Mouse (Mus musculus) heart, postnatal 0 days (tissue): Measurements from ENCODE around the gene Bri3. TPM values are rescaled to one million over a fixed set of nuclear protein-coding genes. Genes with fewer than 3 reads are reported as not detected.
A peak's percentile ranks its signal among the peaks of the same experiment; 100 is the strongest.
"Not testable (repeated sequence)": the region's sequence is repeated elsewhere in the genome, so short reads cannot be mapped to it uniquely, and the experiment has no call there.

ENCODE experiments used
- ATAC-seq: fragments of 200-750 bp; cut with Nextera tagmentation; 2 replicates; pipeline ENCODE4 v1.8.0; 2017; ENCODE audit warnings: low read depth, moderate number of reproducible peaks, moderate library complexity; ENCODE audit not compliant: insufficient read depth
- DNase-seq: peaks from one replicate; pipeline ENCODE4 v3.0.0-alpha.2; 2016; ENCODE audit warnings: low spot score
- H3K27ac ChIP-seq: fragments of 300-500 bp; sonication (generic); 2 replicates; pipeline ENCODE4 v1.5.1; 2014; ENCODE audit warnings: low read depth, mild to moderate bottlenecking
- H3K27me3 ChIP-seq: fragments of 300-500 bp; sonication (generic); 2 replicates; pipeline ENCODE4 v1.6.1; 2014; ENCODE audit warnings: low read length, mixed read lengths; ENCODE audit not compliant: control insufficient read depth, insufficient read depth
- H3K36me3 ChIP-seq: fragments of 300-500 bp; sonication (generic); replicated peaks from 2 replicates; pipeline ENCODE4 v1.6.1; 2014; ENCODE audit warnings: low read length, mixed read lengths; ENCODE audit not compliant: control insufficient read depth, insufficient read depth
- H3K4me1 ChIP-seq: fragments of 300-500 bp; sonication (generic); 2 replicates; pipeline ENCODE4 v1.6.1; 2014; ENCODE audit warnings: antibody characterized with exemption; ENCODE audit not compliant: control insufficient read depth, insufficient read depth
- H3K4me2 ChIP-seq: fragments of 300-500 bp; sonication (generic); 2 replicates; pipeline ENCODE4 v1.6.1; 2014; ENCODE audit warnings: low read depth, mild to moderate bottlenecking, low read length, moderate library complexity
- H3K4me3 ChIP-seq: fragments of 300-500 bp; sonication (generic); 2 replicates; pipeline ENCODE4 v1.5.1; 2014; ENCODE audit warnings: low read depth, low read length
- H3K9ac ChIP-seq: fragments of 300-500 bp; sonication (generic); replicated peaks from 2 replicates; pipeline ENCODE4 v1.6.1; 2014; ENCODE audit warnings: low read depth, low read length, mixed read lengths
- H3K9me3 ChIP-seq: fragments of 300-500 bp; sonication (generic); replicated peaks from 2 replicates; pipeline ENCODE4 v1.6.1; 2016; ENCODE audit warnings: low read length; ENCODE audit not compliant: control insufficient read depth
- CTCF ChIP-seq: IDR thresholded peaks from 2 replicates; pipeline ENCODE4 v1.5.1; 2016; ENCODE audit warnings: antibody characterized with exemption, control low read depth, low read depth
- EP300 ChIP-seq: IDR thresholded peaks from 2 replicates; pipeline ENCODE4 v1.6.1; 2016; ENCODE audit warnings: antibody characterized with exemption, low read depth
- WGBS: fragments of 180-500 bp; shearing (Covaris S2); extraction: QIAGEN DNeasy Blood & Tissue Kit; methylation state at CpG from one replicate; pipeline ENCODE4 v1.1.7; 2014; 5-methylcytosine and 5-hydroxymethylcytosine counted together
- polyA plus RNA-seq: library from polyadenylated mRNA; unstranded; fragments of >200 nt; fragmentation: Nextera tagmentation; extraction: Ambion mirVana; gene quantifications from 2 replicates; pipeline ENCODE4 v1.2.1, GENCODE M21; 2015
- total RNA-seq: library from RNA; depleted of rRNA; stranded (reverse); fragments of >200 nt; gene quantifications from 2 replicates; pipeline ENCODE4 v1.2.3, GENCODE M21; 2014; ENCODE audit warnings: low replicate concordance

Gene Bri3
- total and polyA plus RNA-seq, 2 experiments from 2014 or later, result 71.0 to 304 TPM

GRCm38 (mm10) chr5:144322717-144323116 lies 78.5 kb downstream of the Bri3 start:
- no peaks in the 10 kb centered on the region for H3K9me3 ChIP-seq
- TF ChIP-seq EP300 (no peak), CTCF (no peak)
- peaks cover 15% of the 10 kb centered on the region for H3K4me1 ChIP-seq
- no peaks in the 10 kb centered on the region for H3K36me3 ChIP-seq
- H3K4me2 ChIP-seq, result no peak overlapping the region
- no peaks in the 10 kb centered on the region for H3K27me3 ChIP-seq
- 0 out of 2 replicates have a peak overlapping the region, but pooled peaks have one; percentile 36 for H3K27ac ChIP-seq
- WGBS, result 74% methylated on average over 3 of the region's 3 CpGs
- no peak for DNase-seq
- no peak overlapping the region for H3K9ac ChIP-seq
- 0 out of 2 replicates have a peak, but pooled peaks have one; percentile 30 for ATAC-seq
- no peak overlapping the region for H3K4me3 ChIP-seq

DNA sequence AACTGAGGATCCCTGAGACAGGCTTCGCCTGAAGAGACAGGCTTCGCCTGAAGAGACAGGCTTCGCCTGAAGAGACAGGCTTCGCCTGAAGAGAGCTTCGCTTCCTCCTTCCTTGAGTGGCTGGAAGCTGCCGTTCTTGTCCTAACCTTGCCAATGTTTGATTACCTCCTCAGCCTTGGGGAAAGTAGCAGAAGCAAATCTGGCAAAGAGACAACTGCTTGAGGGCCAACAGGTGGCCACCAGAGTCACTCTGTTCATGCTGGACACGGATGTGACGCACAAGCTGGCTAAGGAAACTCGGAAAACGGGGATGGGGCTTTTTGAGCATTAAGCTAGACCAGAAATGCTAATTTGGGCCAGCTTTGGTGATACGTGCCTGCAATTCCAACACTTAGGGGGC lies 89.8 kb downstream of the Bri3 start:
- Histone ChIP-seq H3K4me3 (no peak overlapping the region), H3K27ac (no peak overlapping the region), H3K36me3 (no peaks in the 10 kb centered on the region), H3K4me1 (peaks cover 13% of the 10 kb centered on the region), H3K27me3 (no peaks in the 10 kb centered on the region), H3K9ac (no peak overlapping the region), H3K4me2 (no peak overlapping the region), H3K9me3 (no peaks in the 10 kb centered on the region)
- 88% methylated on average over 11 of the region's 11 CpGs for WGBS
- ATAC-seq, result no peak
- DNase-seq, result no peak
- TF ChIP-seq CTCF, result no peak

DNA sequence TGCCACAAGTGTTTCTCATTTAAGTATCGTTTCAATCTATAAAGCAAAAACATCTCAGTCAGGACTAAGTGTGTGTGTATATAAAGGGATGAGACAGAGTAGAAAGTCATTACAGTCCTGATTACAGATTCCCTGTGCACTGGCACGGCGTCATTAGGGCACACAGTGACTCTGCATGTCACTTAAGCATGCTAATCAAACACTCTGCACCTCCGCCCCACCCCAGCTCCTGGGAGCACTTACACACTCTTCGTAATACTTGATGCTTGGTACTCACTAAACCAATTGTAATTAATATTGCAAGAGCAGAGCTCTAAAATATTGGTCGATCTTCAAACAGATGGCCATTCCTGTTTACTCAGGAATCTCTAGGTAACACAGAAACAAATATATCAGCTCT lies 91.1 kb downstream of the Bri3 start:
- H3K4me2 ChIP-seq, H3K9ac ChIP-seq, ATAC-seq, H3K4me3 ChIP-seq, H3K36me3 ChIP-seq, H3K9me3 ChIP-seq, H3K27ac ChIP-seq, DNase-seq, H3K27me3 ChIP-seq: not testable (repeated sequence)
- H3K4me1 ChIP-seq, result peaks cover 13% of the 10 kb centered on the region
- 48% methylated on average over 6 of the region's 6 CpGs for WGBS

- Histone ChIP-seq H3K27ac (no peak overlapping the region), H3K9ac (no peak overlapping the region), H3K4me3 (no peak overlapping the region), H3K9me3 (no peaks in the 10 kb centered on the region), H3K36me3 (no peaks in the 10 kb centered on the region), H3K4me2 (no peak overlapping the region), H3K27me3 (no peaks in the 10 kb centered on the region), H3K4me1 (peaks cover 13% of the 10 kb centered on the region)
- WGBS, result 84% methylated on average over 1 of the region's 1 CpGs
- TF ChIP-seq CTCF, result no peak
- no peak for TF ChIP-seq EP300
- DNase-seq, result no peak
- no peak for ATAC-seq
Measured at GRCm38 (mm10) chr5:144338787-144339186, 94.5 kb downstream of the Bri3 start.

DNA sequence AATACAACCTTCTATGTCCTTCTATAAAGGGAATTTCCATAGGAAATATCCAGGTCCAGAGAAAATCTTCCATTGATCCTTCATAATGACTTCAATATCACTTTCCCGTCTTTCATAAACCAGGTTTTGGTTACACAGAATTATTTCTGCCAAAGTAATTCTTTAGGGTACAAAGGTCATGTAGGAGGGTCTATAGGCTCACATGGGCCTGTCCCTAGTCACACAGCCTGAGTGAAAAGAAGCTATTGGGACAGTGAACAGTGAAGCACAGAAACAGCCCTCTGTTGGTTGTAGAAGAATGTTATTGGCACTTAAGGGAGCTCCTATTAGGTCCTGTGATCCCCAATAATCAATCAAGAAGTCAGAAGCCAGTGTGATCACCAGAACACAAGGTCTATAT lies 96.8 kb downstream of the Bri3 start:
- DNase-seq (no peak), ATAC-seq (no peak)
- H3K4me3 ChIP-seq, result no peak overlapping the region
- TF ChIP-seq CTCF, result no peak
- TF ChIP-seq EP300, result no peak
- H3K4me2 ChIP-seq, result no peak overlapping the region
- H3K4me1 ChIP-seq, result peaks cover 13% of the 10 kb centered on the region
- H3K9me3 ChIP-seq, result no peaks in the 10 kb centered on the region
- H3K9ac ChIP-seq, result no peak overlapping the region
- no peaks in the 10 kb centered on the region for H3K36me3 ChIP-seq
- 77% methylated on average over 1 of the region's 1 CpGs for WGBS
- H3K27ac ChIP-seq, result no peak overlapping the region
- no peaks in the 10 kb centered on the region for H3K27me3 ChIP-seq

GRCm38 (mm10) chr5:144344592-144344991 lies 100.4 kb downstream of the Bri3 start:
- H3K9ac ChIP-seq, result no peak overlapping the region
- TF ChIP-seq CTCF, result no peak
- TF ChIP-seq EP300, result no peak
- no peak overlapping the region for H3K27ac ChIP-seq
- no peaks in the 10 kb centered on the region for H3K36me3 ChIP-seq
- no peaks in the 10 kb centered on the region for H3K4me1 ChIP-seq
- DNase-seq (no peak), ATAC-seq (no peak)
- H3K4me3 ChIP-seq, result no peak overlapping the region
- H3K9me3 ChIP-seq, result no peaks in the 10 kb centered on the region
- 53% methylated on average over 6 of the region's 6 CpGs for WGBS
- H3K4me2 ChIP-seq, result no peak overlapping the region
- H3K27me3 ChIP-seq, result no peaks in the 10 kb centered on the region
